Mouse (Mus musculus): ENCODE results near the gene Tfap2e.

- no peak for TF ChIP-seq CTCF (conservative IDR thresholded peaks at IDR 0.05; ENCODE audit: insufficient read depth, insufficient read length, low read depth, low read length)
- TF ChIP-seq POLR2A (IDR thresholded peaks at IDR 0.05; ENCODE audit: low read depth, low read length), result no peak
Measured at GRCm38 (mm10) chr4:126775182-126775581, 39.1 kb upstream of the Tfap2e start.
